Mouse (Mus musculus) right cerebral cortex, postnatal 36 days (tissue): ENCODE data around the gene Abcc6.

Experiments
- DNase-seq, 2 experiments: peaks; one replicate each; pipeline ENCODE4 v3.0.0; 2022; ENCODE audit warnings: low spot score in 2 of 2, mixed read lengths in 1 of 2

Gene Abcc6

GRCm38 (mm10) chr7:46030145-46030488 lies at the start of gene Abcc6:
TSS of gene Abcc6 (minus strand) at chr7:46030302.
- DNase-seq, result no peak

- no peak for DNase-seq
Observed at GRCm38 (mm10) chr7:46077675-46078074, 47.6 kb upstream of the Abcc6 start.

DNA sequence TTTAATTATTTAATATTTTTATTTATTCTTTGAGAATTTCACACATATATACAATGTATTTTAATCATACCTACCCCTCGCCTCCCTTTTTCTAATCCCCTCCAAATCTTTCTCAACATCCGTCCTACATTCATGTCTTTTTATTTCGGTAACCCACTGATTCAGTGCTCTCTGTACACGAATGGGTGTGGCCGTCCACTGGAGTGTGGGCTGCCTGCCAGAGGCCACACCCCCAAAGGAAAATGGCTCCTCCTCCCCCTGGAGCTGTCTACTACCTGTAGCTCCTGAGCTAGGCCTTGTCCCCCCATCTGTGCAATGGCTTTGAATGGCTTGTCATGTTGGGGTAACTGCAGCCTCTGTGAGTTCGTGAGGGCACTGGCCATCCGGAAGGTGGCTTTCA lies 46.7 kb upstream of the Abcc6 start:
- DNase-seq, result no peak

GRCm38 (mm10) chr7:46068831-46069230 lies 38.7 kb upstream of the Abcc6 start:
- DNase-seq, result no peak

DNA sequence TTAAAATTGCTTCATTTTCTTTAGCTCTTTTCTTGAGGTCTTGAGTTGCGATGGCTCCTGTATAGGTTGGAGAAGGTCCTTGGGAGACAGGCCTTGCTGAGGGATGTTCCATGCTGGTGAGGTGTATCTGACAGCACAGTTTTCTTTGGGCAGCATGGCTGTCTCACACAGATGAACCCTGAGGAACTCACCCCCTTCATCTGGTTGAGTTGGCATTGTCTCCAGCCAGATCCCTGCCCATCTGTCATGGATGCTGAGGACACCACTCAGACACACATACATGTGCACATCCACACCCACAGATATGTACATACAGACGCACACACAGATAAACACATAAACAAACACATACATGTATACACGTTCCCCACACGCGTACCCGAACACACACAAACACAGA lies 33.2 kb upstream of the Abcc6 start:
- DNase-seq, result no peak

- no peak for DNase-seq
Observed at GRCm38 (mm10) chr7:46061614-46062013, 31.5 kb upstream of the Abcc6 start.

- no peak for DNase-seq
Observed at GRCm38 (mm10) chr7:46060688-46061087, 30.6 kb upstream of the Abcc6 start.

DNA sequence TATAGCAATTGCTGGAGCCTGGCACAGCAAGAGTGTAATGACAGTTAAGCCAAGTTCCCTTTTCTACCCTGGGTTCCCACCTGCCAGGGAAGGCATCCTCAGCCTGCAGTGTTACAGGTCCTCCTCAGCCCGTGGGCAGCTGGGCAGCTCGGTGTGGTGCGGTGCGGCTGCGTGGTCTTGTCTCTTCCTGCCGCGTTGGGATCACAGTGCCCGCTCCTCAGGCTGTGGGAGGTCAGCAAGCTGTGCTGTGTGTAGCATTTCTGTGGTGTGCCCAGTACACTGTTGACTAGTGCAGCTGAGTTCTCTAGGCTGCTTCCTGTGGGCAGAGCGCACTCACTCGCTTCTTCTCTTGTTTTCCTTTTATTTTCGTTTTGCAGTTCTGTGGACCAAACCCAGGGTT lies 28.8 kb upstream of the Abcc6 start:
- no peak for DNase-seq

DNA sequence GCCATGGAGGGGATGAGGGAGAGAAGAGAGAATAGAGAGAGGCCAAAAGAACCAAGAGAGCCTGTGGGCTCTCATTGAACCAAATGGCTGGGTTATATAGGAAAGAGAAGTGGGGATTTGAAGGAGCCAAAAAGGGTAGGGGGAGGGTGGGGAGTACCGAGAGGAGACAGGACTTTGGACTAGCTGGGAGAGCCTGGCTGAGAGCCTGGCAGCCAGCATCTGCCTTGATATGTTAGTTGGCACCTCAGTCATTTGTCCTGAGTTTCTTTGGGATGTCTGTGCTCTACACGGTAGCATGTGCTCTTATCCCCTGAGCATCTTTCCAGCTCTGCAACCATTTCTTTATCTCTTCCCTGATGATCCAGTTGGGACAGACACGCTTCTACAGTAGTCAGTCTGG lies 23.5 kb upstream of the Abcc6 start:
- DNase-seq, result no peak

GRCm38 (mm10) chr7:46052161-46052821 lies 22.2 kb upstream of the Abcc6 start:
- DNase-seq, result no peak

DNA sequence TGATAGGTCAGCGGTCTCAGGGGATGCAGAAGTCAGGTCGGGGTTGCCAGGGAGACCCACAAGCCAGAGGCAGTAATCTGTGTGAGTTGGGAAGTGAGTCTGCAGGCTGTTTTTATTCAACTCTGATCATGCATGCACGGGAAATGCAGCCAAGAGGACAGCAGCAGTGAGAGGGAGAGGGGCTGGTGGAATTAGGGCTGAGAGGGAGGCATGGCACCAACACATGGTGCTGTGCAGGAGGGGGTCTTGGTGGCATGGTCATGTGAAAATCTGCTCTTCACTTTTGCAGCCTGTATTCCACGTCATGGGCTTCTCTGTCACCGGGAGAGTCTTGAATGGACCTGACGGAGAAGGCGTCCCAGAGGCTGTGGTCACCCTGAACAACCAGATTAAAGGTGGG lies 19.9 kb upstream of the Abcc6 start:
- DNase-seq, result no peak

DNA sequence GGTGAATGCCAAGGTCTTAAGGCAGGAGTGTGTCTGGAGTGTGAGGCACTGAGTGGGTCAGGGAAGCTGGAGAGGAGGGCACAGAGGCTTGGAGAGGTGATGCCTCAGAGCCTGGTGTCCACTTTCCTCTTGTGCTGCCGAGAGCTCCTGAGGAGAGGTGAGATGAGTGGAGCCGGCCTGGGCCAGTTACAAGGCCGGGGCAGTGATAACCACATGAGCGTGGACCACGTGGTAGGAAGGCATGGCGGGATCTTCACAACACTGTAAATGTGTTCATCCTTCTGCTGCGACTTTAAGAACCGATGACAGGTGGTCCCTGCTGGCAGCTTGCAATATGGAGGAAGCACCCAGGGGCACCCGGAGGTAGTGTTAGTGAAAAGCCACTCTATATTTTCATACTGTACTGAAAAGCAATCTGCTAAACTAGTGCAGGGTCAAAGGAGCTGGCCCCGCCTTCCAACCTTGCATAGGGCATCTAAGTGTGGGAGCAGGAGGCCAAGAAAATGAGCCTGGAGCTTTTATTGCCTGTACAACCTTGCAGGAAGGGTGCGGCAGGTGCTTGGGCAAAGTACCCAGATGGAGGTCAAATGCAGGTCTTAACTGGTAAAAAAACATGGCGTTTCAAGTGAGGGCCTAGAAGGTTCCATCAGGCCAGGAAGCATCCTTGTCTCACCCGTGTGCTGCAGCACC lies 17.9 kb upstream of the Abcc6 start:
- DNase-seq, result no peak

DNA sequence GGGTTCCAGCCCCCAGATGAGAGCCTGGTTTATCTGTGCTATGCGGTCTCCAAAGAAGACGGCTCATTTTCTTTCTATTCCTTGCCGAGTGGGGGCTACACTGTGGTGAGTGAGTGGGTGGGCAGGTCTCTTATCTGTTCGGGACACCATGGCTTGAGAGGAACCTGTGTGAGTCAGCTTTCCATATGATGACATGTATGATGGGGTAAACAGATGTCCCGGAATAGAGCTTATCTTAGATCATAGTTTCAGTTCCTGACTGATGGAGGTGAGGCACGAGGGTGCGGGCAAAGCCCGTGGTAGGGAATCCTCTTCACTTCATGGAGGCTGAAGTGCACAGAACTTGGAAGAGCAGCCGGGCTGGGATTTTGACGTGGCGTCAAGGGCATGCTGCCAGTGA lies 15.8 kb upstream of the Abcc6 start:
- no peak for DNase-seq

DNA sequence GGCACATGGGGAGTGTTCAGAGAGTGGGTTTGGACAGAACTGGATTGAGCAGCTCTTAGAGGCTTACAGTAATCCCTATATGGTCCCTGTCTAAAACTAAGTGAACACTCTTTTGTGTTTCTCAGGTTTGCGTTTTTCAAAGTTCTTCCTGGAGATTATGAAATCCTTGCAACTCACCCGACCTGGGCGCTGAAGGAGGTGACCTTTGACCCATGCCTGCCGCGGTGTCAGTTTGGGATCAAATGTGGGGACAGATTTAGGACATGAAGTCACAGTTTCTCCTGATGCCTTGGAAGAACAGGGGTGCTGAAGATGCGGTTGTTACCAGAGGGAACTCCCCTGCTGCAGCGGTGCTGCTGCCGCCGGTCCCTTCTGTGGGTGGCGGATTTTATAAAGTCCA lies 14.0 kb upstream of the Abcc6 start:
- DNase-seq, result no peak

GRCm38 (mm10) chr7:46039873-46040272 lies 9.8 kb upstream of the Abcc6 start:
- no peak for DNase-seq

- DNase-seq, result no peak
Observed at GRCm38 (mm10) chr7:46037433-46037832, 7.3 kb upstream of the Abcc6 start.

- no peak for DNase-seq
Observed at GRCm38 (mm10) chr7:46035468-46035867, 5.4 kb upstream of the Abcc6 start.

DNA sequence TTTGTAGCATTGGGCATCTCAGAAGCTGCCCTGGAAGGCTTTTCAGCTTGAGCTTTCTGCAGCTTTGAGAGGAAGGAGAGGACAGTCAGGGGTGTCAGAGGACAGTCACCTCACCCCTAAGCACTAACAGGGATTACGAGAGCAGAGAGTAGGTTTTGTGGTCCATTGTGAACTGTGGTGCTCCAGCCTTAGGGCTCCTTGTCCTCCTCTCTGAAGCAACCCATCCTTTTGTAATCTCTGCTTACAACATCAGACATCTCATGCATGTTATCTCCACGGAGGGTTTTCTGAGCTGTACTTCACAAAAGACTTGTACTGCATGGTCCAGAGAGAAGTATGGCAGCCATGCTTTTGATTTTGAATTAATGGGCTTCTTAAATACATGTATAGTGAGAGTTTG lies 4.9 kb upstream of the Abcc6 start:
- no peak for DNase-seq

DNA sequence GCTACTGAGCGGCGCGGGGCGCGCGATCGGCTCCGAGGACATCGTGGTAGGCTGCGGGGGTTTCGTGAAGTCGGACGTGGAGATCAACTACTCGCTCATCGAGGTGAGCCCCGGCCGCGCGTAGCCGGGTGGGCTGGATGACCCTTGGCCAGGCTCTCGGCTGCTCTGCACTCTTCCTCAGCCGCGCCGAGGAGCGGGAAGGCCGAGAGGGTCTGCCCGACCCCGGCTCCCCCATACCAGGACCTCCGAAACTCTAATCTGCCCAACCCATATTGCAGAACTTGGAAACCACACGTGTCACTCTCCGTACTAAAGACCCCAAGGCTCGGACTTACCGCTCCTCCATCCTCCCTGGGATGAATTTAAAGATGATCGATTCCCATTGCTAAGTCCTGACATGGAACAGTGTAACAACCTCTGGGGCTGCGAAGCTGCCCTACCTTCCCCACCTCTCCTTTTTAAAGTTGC lies 3.8 kb upstream of the Abcc6 start:
- no peak for DNase-seq

GRCm38 (mm10) chr7:46033109-46033869 lies 3.2 kb upstream of the Abcc6 start, which contains the start of gene Nomo1:
TSS of gene Nomo1 (plus strand) at chr7:46033698.
- DNase-seq, result peak; percentile 92 to 93

DNA sequence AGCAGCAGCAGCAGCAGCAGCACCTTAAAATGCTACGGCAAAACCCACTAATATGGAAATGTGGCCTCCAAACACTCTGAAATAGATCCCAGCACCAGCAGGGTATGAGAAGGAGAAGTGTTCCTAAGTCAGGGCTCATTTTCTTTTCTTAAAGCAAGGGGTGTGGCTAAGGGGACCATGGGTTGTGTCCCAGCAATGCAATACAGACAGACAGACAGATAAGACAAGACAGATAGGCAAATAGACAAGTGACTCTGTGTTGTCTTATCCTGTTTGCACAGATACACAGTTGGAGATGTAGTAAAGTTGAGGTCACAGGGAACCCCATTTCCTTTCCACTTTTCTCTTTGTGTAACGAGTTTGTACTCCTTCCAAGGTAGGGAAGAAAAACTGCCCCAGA lies 973 bp upstream of the Abcc6 start:
- DNase-seq, result no peak

DNA sequence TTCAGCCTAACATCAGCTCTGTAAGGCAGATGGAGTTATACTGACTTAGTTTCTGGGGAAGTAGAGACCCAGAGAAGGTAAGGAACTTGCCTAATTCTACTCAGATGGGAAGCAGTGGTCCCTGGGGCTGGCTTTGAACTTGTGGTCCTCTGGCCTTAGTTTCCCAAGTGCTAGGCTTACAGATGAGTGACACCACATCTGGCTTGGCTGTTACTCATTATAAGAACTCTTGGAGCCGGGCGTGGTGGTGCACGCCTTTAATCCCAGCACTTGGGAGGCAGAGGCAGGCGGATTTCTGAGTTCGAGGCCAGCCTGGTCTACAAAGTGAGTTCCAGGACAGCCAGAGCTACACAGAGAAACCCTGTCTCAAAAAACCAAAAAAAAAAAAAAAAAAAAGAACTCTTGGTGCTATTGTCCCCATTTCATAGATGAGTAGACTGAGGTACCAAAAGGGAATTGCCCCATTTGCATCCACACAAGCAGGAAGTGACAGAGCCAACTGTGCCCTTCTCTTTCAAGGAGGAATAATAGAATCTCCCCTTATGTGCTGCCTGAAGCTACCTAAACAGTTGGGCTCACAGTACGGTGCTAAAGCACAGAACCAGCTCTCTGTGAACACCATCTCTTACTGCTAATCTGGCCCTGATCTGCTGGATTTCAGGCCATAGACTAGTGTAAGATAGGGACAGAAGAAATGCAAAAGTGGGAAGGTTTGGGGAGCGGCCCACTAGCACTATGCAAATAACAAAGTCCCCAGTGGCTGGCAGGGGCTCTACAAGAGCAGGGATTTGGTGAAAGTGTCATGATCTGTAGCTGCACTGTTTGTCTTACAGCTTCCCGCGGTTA lies 580 bp downstream of the Abcc6 start:
- DNase-seq, result no peak
